ENCODE assay signal across 16 mouse cellular contexts in genomic region chrX:73575486-73576373, GRCm38 (mm10).
DNase-seq lines count a peak whose midpoint lies in the region; ATAC-seq and TF ChIP-seq lines count a peak whose summit lies in the region.
"Had no signal": no experiment of that assay in that cellular context is flagged by ENCODE, and none has a peak within 500 bp of the region (broad histone marks: within the 10 kb centered on the region; RNA-seq: fewer than 3 reads in every experiment).

No protein-coding gene starts in this region.

- no peak overlapping the region for H3K4me3 ChIP-seq in heart, adult 2 months
- no peak overlapping the region for H3K4me3 ChIP-seq in MEL (ENCODE audit: control insufficient read depth in 1 of 2, insufficient read depth in 1 of 2, low read depth in 2 of 2, low read length in 2 of 2)
- no peak overlapping the region for H3K4me3 ChIP-seq in liver, adult 2 months (ENCODE audit: insufficient read depth, low read depth, low read length)
- H3K4me3 ChIP-seq: left cerebral cortex, adult 2 months; midbrain, embryonic 15.5 days; stomach, embryonic 15.5 days had no signal

- DNase-seq in heart, adult 2 months, result peak in 1 of 2 experiments; percentile 19
- DNase-seq in heart, postnatal 14 days, result no peak
- DNase-seq in MEL (ENCODE audit: low read depth, low spot score), result peak; percentile 41
- DNase-seq in liver, adult 2 months (ENCODE audit: extremely low read depth, low read depth, low spot score), result peak; percentile 50
- DNase-seq in thymus, postnatal 0 days (ENCODE audit: low spot score), result peak; percentile 36
- DNase-seq in adrenal gland, adult 8-10 months, result no peak
- DNase-seq in adrenal gland, postnatal 4 days (ENCODE audit: low spot score in 2 of 2), result no peak
- DNase-seq: cerebellum, adult 2 months; heart, postnatal 4 days; lung, embryonic 14.5 days; right cerebral cortex, postnatal 14 days had no signal

- WGBS in heart, adult 2 months, result 49% methylated on average over 3 of the region's 3 CpGs
- WGBS in liver, adult 2 months, result 63% methylated on average over 3 of the region's 3 CpGs

- no peak for ATAC-seq in megakaryocyte, adult 5-6 weeks (ENCODE audit: poor library complexity, severe bottlenecking)
- ATAC-seq: inflammation-experienced regulatory T-cells, adult 6 months; midbrain, embryonic 15.5 days had no signal

- no peak for TF ChIP-seq EP300 in heart, adult 2 months (IDR thresholded peaks at IDR 0.05; ENCODE audit: insufficient read depth, low read depth, low read length)
- peak in 1 of 2 experiments; percentile 51; a peak in 1 of 4 replicates for TF ChIP-seq EP300 in MEL (IDR thresholded peaks at IDR 0.05; ENCODE audit: low read depth in 1 of 2, low read length in 2 of 2)

- intact Hi-C loops in heart, adult 2 months (cut with DNase I), result loop anchor here (10.0 kb wide), 1 partner anchor 729 kb away; the partner anchor contains the start of gene Gdi1
- intact Hi-C loops in heart, postnatal 14 days (cut with DNase I), result no loop called here

- H3K36me3 ChIP-seq in heart, adult 2 months (ENCODE audit: control insufficient read depth, insufficient read depth, low read length), result no peaks in the 10 kb centered on the region
- H3K36me3 ChIP-seq in MEL (ENCODE audit: control insufficient read depth in 1 of 2, insufficient read depth in 2 of 2, low read length in 2 of 2), result peaks cover 0 to 29% of the 10 kb centered on the region in 2 experiments; a peak in 2 of 4 replicates
- H3K36me3 ChIP-seq in liver, adult 2 months (ENCODE audit: control insufficient read depth, insufficient read depth, low read length), result no peaks in the 10 kb centered on the region
- H3K36me3 ChIP-seq: midbrain, embryonic 15.5 days; stomach, embryonic 15.5 days had no signal

- TF ChIP-seq CTCF in heart, adult 2 months (IDR thresholded peaks at IDR 0.05), result no peak
- no peak for TF ChIP-seq CTCF in MEL (IDR thresholded peaks at IDR 0.05 in 2 of 3, conservative IDR thresholded peaks at IDR 0.05 in 1 of 3; ENCODE audit: control insufficient read depth in 1 of 3, insufficient read depth in 1 of 3, low read depth in 2 of 3, low read length in 3 of 3, poor library complexity in 1 of 3, severe bottlenecking in 1 of 3)
- no peak for TF ChIP-seq CTCF in liver, adult 2 months (IDR thresholded peaks at IDR 0.05; ENCODE audit: low read depth, low read length)

- TF ChIP-seq POLR2A in heart, adult 2 months (IDR thresholded peaks at IDR 0.05; ENCODE audit: insufficient read depth, low read depth, low read length), result no peak
- no peak for TF ChIP-seq POLR2A in MEL (IDR thresholded peaks at IDR 0.05; ENCODE audit: control insufficient read depth in 1 of 2, insufficient read depth in 1 of 2, low read depth in 1 of 2, low read length in 2 of 2, poor library complexity in 1 of 2)
- no peak for TF ChIP-seq POLR2A in liver, adult 2 months (IDR thresholded peaks at IDR 0.05; ENCODE audit: extremely low read depth, insufficient read depth, low read length)

- no peak for TF ChIP-seq RAD21 in MEL (IDR thresholded peaks at IDR 0.05; ENCODE audit: low read depth, low read length)

- no peaks in the 10 kb centered on the region for H3K79me2 ChIP-seq in heart, adult 2 months (replicated peaks; ENCODE audit: control insufficient read depth, insufficient read depth, low read length)
- H3K79me2 ChIP-seq in MEL (ENCODE audit: control insufficient read depth, insufficient read depth, low read length, poor library complexity), result no peaks in the 10 kb centered on the region
- H3K79me2 ChIP-seq in liver, adult 2 months (ENCODE audit: control insufficient read depth, insufficient read depth, low read length), result no peaks in the 10 kb centered on the region

- H3K27ac ChIP-seq in heart, adult 2 months, result peak overlapping the region; percentile 26
- H3K27ac ChIP-seq in MEL (ENCODE audit: control insufficient read depth, low read depth, low read length), result peak overlapping the region; percentile 57
- no peak overlapping the region for H3K27ac ChIP-seq in liver, adult 2 months (replicated peaks; ENCODE audit: insufficient read depth, low read depth, low read length)
- H3K27ac ChIP-seq: left cerebral cortex, adult 2 months; midbrain, embryonic 15.5 days; stomach, embryonic 15.5 days had no signal

- no peak overlapping the region for H3K9ac ChIP-seq in heart, adult 2 months (ENCODE audit: low read depth, low read length)
- no peak overlapping the region for H3K9ac ChIP-seq in MEL (ENCODE audit: control insufficient read depth, low read depth, low read length, poor library complexity, severe bottlenecking)
- no peak overlapping the region for H3K9ac ChIP-seq in liver, adult 2 months (ENCODE audit: low read depth, low read length)
- H3K9ac ChIP-seq: lung, embryonic 14.5 days; midbrain, embryonic 15.5 days; stomach, embryonic 15.5 days had no signal

- H3K27me3 ChIP-seq in heart, adult 2 months (ENCODE audit: control insufficient read depth, insufficient read depth, low read length), result no peaks in the 10 kb centered on the region
- H3K27me3 ChIP-seq in MEL (ENCODE audit: control insufficient read depth in 1 of 2, insufficient read depth in 2 of 2, low read length in 2 of 2), result no peaks in the 10 kb centered on the region
- H3K27me3 ChIP-seq in liver, adult 2 months (ENCODE audit: control insufficient read depth, insufficient read depth, low read length), result no peaks in the 10 kb centered on the region
- H3K27me3 ChIP-seq: midbrain, embryonic 15.5 days; stomach, embryonic 15.5 days had no signal

- H3K9me3 ChIP-seq in MEL (replicated peaks; ENCODE audit: insufficient read depth, low read length), result no peaks in the 10 kb centered on the region
- H3K9me3 ChIP-seq: midbrain, embryonic 15.5 days; stomach, embryonic 15.5 days had no signal

- no peaks in the 10 kb centered on the region for H3K4me1 ChIP-seq in heart, adult 2 months (ENCODE audit: control insufficient read depth, insufficient read depth, low read length)
- H3K4me1 ChIP-seq in MEL (ENCODE audit: control insufficient read depth in 1 of 2, insufficient read depth in 2 of 2, low read length in 2 of 2), result peaks cover 3 to 28% of the 10 kb centered on the region in 2 experiments
- no peaks in the 10 kb centered on the region for H3K4me1 ChIP-seq in liver, adult 2 months (ENCODE audit: control insufficient read depth, insufficient read depth, low read length)
- H3K4me1 ChIP-seq: midbrain, embryonic 15.5 days; stomach, embryonic 15.5 days had no signal

TF ChIP-seq in MEL, 35 proteins besides CTCF, POLR2A, EP300 and RAD21:
- TF ChIP-seq TAL1 (IDR thresholded peaks at IDR 0.05; ENCODE audit: low read length) (peak; percentile 17; the same call in 1 of the 2 replicates), GATA1 (IDR thresholded peaks at IDR 0.05; ENCODE audit: low read depth, low read length) (no peak), NELFE (IDR thresholded peaks at IDR 0.05; ENCODE audit: low read depth, low read length) (no peak), ZKSCAN1 (IDR thresholded peaks at IDR 0.05; ENCODE audit: low read depth, low read length) (no peak), MXI1 (IDR thresholded peaks at IDR 0.05; ENCODE audit: low read depth, low read length) (no peak; the same call in 1 of the 2 replicates), MYB (IDR thresholded peaks at IDR 0.05; ENCODE audit: low read depth, low read length) (no peak), ZC3H11A (IDR thresholded peaks at IDR 0.05; ENCODE audit: low read depth, low read length) (no peak), TCF12 (IDR thresholded peaks at IDR 0.05; ENCODE audit: low read depth, low read length) (peak; percentile 41; the same call in 1 of the 2 replicates)
TF ChIP-seq in MEL: peak in this region for 2.

Comparison
In these comparisons a context has a peak if more than half of its experiments do, and no peak if none do; other contexts are left out.
1. DNase-seq: peak in MEL (single experiment), liver, adult 2 months (single experiment) and thymus, postnatal 0 days (single experiment); none in heart, postnatal 14 days (0 of 2), adrenal gland, adult 8-10 months (single experiment) and adrenal gland, postnatal 4 days (0 of 2).